ENCODE assay signal across 8 mouse cellular contexts in the genomic region with DNA sequence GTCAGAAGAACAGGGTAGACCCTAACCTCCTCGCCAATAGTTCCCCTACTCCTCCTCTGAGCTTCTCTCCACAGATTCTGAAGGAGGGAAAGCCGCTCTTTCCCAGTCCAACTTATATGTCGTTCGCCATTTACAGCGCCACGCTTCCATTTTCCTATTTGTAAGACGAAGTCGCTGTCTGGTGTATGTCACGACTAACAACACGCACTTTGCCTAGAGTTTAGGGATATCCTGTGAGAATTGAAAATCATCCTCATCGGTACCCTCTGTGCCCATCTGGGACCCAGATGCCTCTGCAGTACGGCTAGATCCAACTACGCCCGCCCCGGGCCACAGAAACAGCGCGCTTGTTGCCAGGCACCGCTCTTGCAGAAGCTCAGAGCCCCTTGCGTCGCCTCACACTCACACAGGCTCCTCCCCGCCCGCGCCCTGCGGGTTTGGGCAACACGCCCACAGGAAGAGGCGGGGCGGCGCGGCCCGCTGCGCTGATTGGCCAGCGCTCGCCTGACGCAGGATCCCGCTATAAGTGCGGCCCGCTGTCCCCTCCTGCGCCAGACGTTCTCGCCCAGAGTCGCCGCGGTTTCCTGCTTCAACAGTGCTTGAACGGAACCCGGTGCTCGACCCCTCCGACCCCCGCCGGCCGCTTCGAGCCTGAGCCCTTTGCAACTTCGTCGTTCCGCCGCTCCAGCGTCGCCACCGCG. TPM values are rescaled to one million over a fixed set of nuclear protein-coding genes. Genes with fewer than 3 reads are reported as not detected.
DNase-seq lines count a peak whose midpoint lies in the region; ATAC-seq and TF ChIP-seq lines count a peak whose summit lies in the region.

No protein-coding gene starts in this region.

- H3K9me3 ChIP-seq in G1E (replicated peaks) = no peaks in the 10 kb centered on the region
- H3K9me3 ChIP-seq in forebrain, postnatal 0 days (ENCODE audit: low read length) = no peaks in the 10 kb centered on the region
- no peaks in the 10 kb centered on the region for H3K9me3 ChIP-seq in lung, embryonic 15.5 days

- TF ChIP-seq CTCF in G1E (IDR thresholded peaks at IDR 0.05; ENCODE audit: low read depth, low read length) = no peak
- TF ChIP-seq CTCF in forebrain, postnatal 0 days (IDR thresholded peaks at IDR 0.05; ENCODE audit: low read depth) = no peak

- WGBS in forebrain, postnatal 0 days = under 1% methylated on average over 59 of the region's 59 CpGs
- under 1% methylated on average over 59 of the region's 59 CpGs for WGBS in lung, embryonic 15.5 days

- H3K4me2 ChIP-seq in forebrain, postnatal 0 days (ENCODE audit: low read depth) = peak overlapping the region; percentile 72
- H3K4me2 ChIP-seq in lung, embryonic 15.5 days = peak overlapping the region; percentile 76

- no peaks in the 10 kb centered on the region for H3K27me3 ChIP-seq in G1E (ENCODE audit: insufficient read depth, low read length)
- no peaks in the 10 kb centered on the region for H3K27me3 ChIP-seq in forebrain, postnatal 0 days (ENCODE audit: insufficient read depth, low read length)
- no peaks in the 10 kb centered on the region for H3K27me3 ChIP-seq in lung, embryonic 15.5 days

- peaks cover 74% of the 10 kb centered on the region for H3K4me1 ChIP-seq in G1E (ENCODE audit: insufficient read depth, low read depth, low read length)
- peaks cover 18% of the 10 kb centered on the region for H3K4me1 ChIP-seq in forebrain, postnatal 0 days (ENCODE audit: insufficient read depth)
- H3K4me1 ChIP-seq in lung, embryonic 15.5 days = peaks cover 30% of the 10 kb centered on the region

- DNase-seq in G1E (ENCODE audit: low spot score) = peak; percentile 95
- DNase-seq in cerebellum, adult 18-20 months = peak; percentile 92 to 97
- peak; percentile 99 for DNase-seq in forebrain, postnatal 0 days
- peak; percentile 97 for DNase-seq in heart, postnatal 4 days
- DNase-seq in layer of hippocampus, adult 8-10 months (ENCODE audit: low spot score in 2 of 2) = peak; percentile 95 to 98
- peak; percentile 95 for DNase-seq in ovary, adult 18-20 months (ENCODE audit: low spot score)
- peak; percentile 99 for DNase-seq in thymus, postnatal 0 days (ENCODE audit: low spot score)

- H3K4me3 ChIP-seq in G1E (ENCODE audit: low read depth, low read length) = peak overlapping the region; percentile 95
- peak overlapping the region; percentile 89 for H3K4me3 ChIP-seq in forebrain, postnatal 0 days (ENCODE audit: low read depth, low read length)
- H3K4me3 ChIP-seq in lung, embryonic 15.5 days = peak overlapping the region; percentile 79

- peak overlapping the region; percentile 91 for H3K27ac ChIP-seq in forebrain, postnatal 0 days (ENCODE audit: low read depth, low read length)
- peak overlapping the region; percentile 96 for H3K27ac ChIP-seq in lung, embryonic 15.5 days

- ATAC-seq in G1E (ENCODE audit: extremely low read depth, insufficient number of reproducible peaks, low FRiP score, poor library complexity, severe bottlenecking) = peak; percentile 36; the same call in 1 of the 2 replicates
- ATAC-seq in forebrain, postnatal 0 days = peak; percentile 98
- peak; percentile 98 for ATAC-seq in lung, embryonic 15.5 days (ENCODE audit: borderline replicate concordance, extremely low read depth, low FRiP score, low TSS enrichment)

- H3K36me3 ChIP-seq in G1E (replicated peaks) = peaks cover 35% of the 10 kb centered on the region
- peaks cover 14% of the 10 kb centered on the region for H3K36me3 ChIP-seq in forebrain, postnatal 0 days (ENCODE audit: insufficient read depth)
- peaks cover 20% of the 10 kb centered on the region for H3K36me3 ChIP-seq in lung, embryonic 15.5 days

- H3K9ac ChIP-seq in forebrain, postnatal 0 days = peak overlapping the region; percentile 88
- peak overlapping the region; percentile 86 for H3K9ac ChIP-seq in lung, embryonic 15.5 days

RNA-seq across cellular contexts. Expression of gene Fth1, which starts 1.9 kb away (rescaled TPM):
- 2,660 and 2,681 TPM in 2 replicates for total RNA-seq in G1E (2014; fragmentation: Nextera tagmentation)
- 936 and 1,016 TPM in 2 replicates for total RNA-seq in G1E (2017)
- polyA plus RNA-seq in G1E (2012) = 28,412 and 34,236 TPM in 2 replicates
- 228 and 300 TPM in 2 replicates for total RNA-seq in forebrain, postnatal 0 days (2014; rRNA removed)
- polyA plus RNA-seq in forebrain, postnatal 0 days (2015; fragmentation: Nextera tagmentation; extraction: Ambion mirVana) = 2,942 and 2,984 TPM in 2 replicates
- total RNA-seq in heart, postnatal 4 days (2021) = 1,000 to 10,000 TPM; 1,376 to 1,487 TPM
- total RNA-seq in layer of hippocampus, adult 8-10 months (2022) = 1,000 to 10,000 TPM; 3,051 to 4,196 (median 3,526) TPM
- 1,860 and 1,896 TPM in 2 replicates for polyA plus RNA-seq in lung, embryonic 15.5 days (2015; fragmentation: Nextera tagmentation; extraction: Ambion mirVana)
- polyA plus RNA-seq in thymus, postnatal 0 days (2015; fragmentation: Nextera tagmentation; extraction: Ambion mirVana) = 2,555 and 2,649 TPM in 2 replicates

RNA-seq across cellular contexts. Expression of gene Best1, which starts 19.1 kb away (rescaled TPM):
- total RNA-seq in G1E (2014; fragmentation: Nextera tagmentation) (not detected in 2 replicates), G1E (2017) (0.22 TPM in 1 of 2 replicates, not detected in the other)
- 0.03 TPM in 1 of 2 replicates, not detected in the other for polyA plus RNA-seq in G1E (2012)
- 0.92 and 1.6 TPM in 2 replicates for total RNA-seq in forebrain, postnatal 0 days (2014; rRNA removed)
- polyA plus RNA-seq in forebrain, postnatal 0 days (2015; fragmentation: Nextera tagmentation; extraction: Ambion mirVana) = 1.6 and 3.6 TPM in 2 replicates
- not detected for total RNA-seq in heart, postnatal 4 days (2021)
- 1 to 10 TPM in 2 of 4 experiments, under 1 TPM in 2; 0.76 to 2.1 (median 1.1) TPM for total RNA-seq in layer of hippocampus, adult 8-10 months (2022)
- 1.1 TPM in 2 replicates for polyA plus RNA-seq in lung, embryonic 15.5 days (2015; fragmentation: Nextera tagmentation; extraction: Ambion mirVana)
- 0.39 and 0.54 TPM in 2 replicates for polyA plus RNA-seq in thymus, postnatal 0 days (2015; fragmentation: Nextera tagmentation; extraction: Ambion mirVana)

RNA-seq across cellular contexts. Expression of gene Rab3il1, which starts 19.2 kb away (rescaled TPM):
- total RNA-seq in G1E (2014; fragmentation: Nextera tagmentation) (4.7 and 25.4 TPM in 2 replicates), G1E (2017) (2.7 and 3.1 TPM in 2 replicates)
- 4.0 and 4.2 TPM in 2 replicates for polyA plus RNA-seq in G1E (2012)
- 14.4 and 19.9 TPM in 2 replicates for total RNA-seq in forebrain, postnatal 0 days (2014; rRNA removed)
- polyA plus RNA-seq in forebrain, postnatal 0 days (2015; fragmentation: Nextera tagmentation; extraction: Ambion mirVana) = 20.0 and 20.6 TPM in 2 replicates
- 10 to 100 TPM; 12.2 to 12.5 TPM for total RNA-seq in heart, postnatal 4 days (2021)
- total RNA-seq in layer of hippocampus, adult 8-10 months (2022) = 10 to 100 TPM in 3 of 4 experiments, 1 to 10 TPM in 1; 9.4 to 20.4 (median 14.0) TPM
- 31.5 and 33.1 TPM in 2 replicates for polyA plus RNA-seq in lung, embryonic 15.5 days (2015; fragmentation: Nextera tagmentation; extraction: Ambion mirVana)
- 12.6 and 13.3 TPM in 2 replicates for polyA plus RNA-seq in thymus, postnatal 0 days (2015; fragmentation: Nextera tagmentation; extraction: Ambion mirVana)

RNA-seq across cellular contexts. Expression of gene Fads3, which starts 59.1 kb away (rescaled TPM):
- total RNA-seq in G1E (2014; fragmentation: Nextera tagmentation) (32.8 and 41.8 TPM in 2 replicates), G1E (2017) (17.0 and 20.1 TPM in 2 replicates)
- polyA plus RNA-seq in G1E (2012) = 46.6 and 48.8 TPM in 2 replicates
- 45.5 and 45.6 TPM in 2 replicates for total RNA-seq in forebrain, postnatal 0 days (2014; rRNA removed)
- 25.0 and 29.4 TPM in 2 replicates for polyA plus RNA-seq in forebrain, postnatal 0 days (2015; fragmentation: Nextera tagmentation; extraction: Ambion mirVana)
- 10 to 100 TPM; 55.6 to 55.7 TPM for total RNA-seq in heart, postnatal 4 days (2021)
- 10 to 100 TPM; 23.6 to 33.3 (median 25.8) TPM for total RNA-seq in layer of hippocampus, adult 8-10 months (2022)
- 54.5 and 64.1 TPM in 2 replicates for polyA plus RNA-seq in lung, embryonic 15.5 days (2015; fragmentation: Nextera tagmentation; extraction: Ambion mirVana)
- 1.2 and 1.6 TPM in 2 replicates for polyA plus RNA-seq in thymus, postnatal 0 days (2015; fragmentation: Nextera tagmentation; extraction: Ambion mirVana)

Comparison
In these comparisons a context has a peak if more than half of its experiments do, and no peak if none do; other contexts are left out.
1. Peak in every context shown above with its lines: DNase-seq, ATAC-seq, H3K4me3 ChIP-seq and H3K27ac ChIP-seq.
2. ATAC-seq: peak in every context shown above with its lines; median percentile 98 in forebrain, postnatal 0 days; 98 in lung, embryonic 15.5 days; 36 in G1E.